Mouse (Mus musculus): Measurements from ENCODE around the gene Epha6.

Epha6 gene

DNA sequence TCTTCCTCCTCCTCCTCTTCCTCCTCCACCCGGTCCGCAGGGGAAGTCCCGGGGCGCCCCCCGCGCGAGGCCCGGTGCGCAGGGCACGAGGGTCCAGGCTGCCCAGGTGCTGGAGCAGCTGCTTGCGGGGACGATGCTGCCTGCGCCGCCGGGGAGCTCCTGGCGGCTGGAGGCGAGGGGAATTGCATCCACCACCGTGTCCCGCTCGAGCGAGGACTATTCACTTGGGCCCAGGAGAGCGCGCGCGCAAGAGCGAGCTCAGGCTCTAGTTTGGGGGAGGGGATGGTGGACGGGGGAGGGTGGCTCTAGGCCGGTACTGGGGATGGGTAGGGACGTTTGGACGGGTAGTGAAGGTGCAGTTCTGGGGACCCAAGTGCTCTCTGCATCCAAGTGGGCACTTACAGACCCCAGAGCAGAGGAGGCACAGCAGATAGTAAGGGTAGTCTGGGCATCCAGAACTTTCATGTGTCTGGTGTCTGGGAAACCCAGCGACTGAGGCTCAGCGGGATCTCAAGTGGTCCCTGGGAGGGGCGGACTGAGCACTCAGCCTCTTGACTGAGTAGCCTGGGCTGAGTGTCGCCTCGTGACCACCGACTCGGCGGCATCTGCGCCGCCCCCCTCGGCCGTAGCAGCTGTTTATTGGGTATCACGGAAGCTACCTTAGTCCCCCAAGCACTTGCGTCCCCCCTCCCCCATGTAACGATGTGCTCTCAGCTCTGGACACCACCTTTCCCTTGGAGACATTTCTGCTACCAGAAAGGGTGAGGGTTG is at the start of gene Epha6:
Gene Epha6, minus strand, starts transcription at position 471 of the 771 bp plus-strand sequence.
- peak in 1 of 2 experiments; percentile 54 for DNase-seq (ENCODE audit: low spot score in 2 of 2)

DNA sequence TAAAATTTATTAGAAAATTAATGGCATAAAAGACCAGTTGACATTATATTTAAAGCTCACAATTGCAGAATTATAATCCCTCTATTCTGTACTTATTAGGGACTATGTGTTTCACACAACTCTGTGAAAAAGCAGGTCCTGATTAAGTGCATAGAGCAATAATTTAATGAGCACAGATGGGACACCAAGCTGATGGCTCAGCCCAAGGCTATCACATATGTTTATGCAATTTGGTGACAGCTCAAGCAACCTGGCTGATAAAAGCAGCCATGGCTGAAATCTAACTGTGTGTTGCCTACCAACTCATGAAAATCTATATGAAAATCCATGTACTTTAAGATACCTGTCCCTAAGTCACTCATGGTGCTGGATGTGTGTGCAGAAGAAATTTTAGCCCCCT is 46.4 kb upstream of the Epha6 start:
- no peak for DNase-seq (ENCODE audit: low spot score in 2 of 2)

DNA sequence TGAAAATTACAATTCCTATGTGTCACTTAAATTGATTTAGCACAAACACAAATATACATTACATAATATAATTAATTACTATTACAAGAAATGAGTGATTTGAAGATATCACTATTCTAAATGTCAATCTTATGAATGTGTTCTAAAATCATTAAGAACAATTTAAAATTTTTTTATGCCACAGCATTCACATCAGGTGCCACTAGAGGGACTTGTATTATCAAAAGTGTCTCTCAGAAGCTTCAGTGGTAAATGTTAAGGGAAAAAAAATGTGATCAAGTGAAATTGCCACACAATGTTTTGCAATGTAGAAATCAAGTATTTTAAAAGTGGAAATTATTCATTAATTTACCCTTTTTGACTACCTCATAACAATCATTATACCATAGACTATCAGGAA is 22.8 kb upstream of the Epha6 start:
- DNase-seq (ENCODE audit: low spot score in 2 of 2) = no peak

DNA sequence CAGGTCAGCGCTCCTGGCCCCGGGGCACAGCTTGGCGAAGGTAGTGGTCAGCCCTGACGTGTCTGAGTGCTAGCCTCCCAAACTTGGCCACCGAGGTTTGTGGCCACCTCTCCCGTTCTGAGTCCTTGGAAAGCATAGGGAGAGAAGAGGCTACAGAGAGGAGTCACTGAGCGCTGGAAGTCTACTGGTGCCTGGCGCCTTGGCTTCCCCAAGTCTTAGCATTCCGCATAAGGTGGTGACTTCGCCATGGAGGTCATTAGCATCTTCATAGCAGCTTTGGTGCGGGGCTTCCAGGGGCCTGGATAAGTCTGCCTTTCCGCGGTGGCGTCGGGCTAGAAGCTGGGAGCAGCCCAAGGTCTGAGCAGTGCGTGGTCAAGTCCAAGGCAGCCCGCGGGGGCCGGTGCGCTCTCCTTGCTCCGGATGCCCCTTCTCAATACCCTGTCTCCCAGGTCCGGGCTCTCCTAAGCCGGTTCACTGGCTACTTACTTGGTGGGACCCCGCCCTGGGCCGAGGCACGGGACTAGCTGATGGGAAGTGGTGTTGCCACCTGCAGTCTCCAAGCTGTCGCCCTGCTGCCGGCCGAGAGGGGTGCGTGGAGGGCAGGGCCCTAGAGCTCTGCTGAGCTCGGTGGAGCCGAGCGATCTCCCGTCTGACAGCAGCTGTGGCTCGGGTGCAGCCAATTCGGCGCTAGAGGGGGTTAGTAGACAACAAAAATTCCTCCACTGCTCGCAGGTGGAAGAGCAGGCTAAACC is 677 bp upstream of the Epha6 start:
- peak in 1 of 2 experiments; percentile 55 for DNase-seq (ENCODE audit: low spot score in 2 of 2)

DNA sequence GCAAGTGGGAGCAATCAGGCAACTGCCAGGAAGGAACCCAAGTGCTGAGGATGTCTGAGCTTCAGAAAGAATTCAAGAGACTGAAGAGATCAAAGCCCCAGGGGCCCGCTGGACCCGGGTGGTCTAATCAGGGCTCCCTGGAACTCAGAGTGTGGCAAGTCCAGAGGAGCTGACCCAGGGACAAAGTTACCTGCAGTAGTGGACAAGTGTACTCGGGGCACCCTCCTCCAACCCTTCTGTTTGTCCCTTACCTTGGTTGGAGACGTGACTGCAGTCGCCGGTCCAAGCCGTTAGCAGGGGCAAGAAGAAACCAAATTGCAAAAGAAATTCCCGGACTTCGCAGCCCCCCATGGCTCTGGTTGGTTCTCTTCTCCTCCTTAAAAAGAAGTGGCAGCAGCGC is 718 bp downstream of the Epha6 start:
- DNase-seq (ENCODE audit: low spot score in 2 of 2) = no peak

DNA sequence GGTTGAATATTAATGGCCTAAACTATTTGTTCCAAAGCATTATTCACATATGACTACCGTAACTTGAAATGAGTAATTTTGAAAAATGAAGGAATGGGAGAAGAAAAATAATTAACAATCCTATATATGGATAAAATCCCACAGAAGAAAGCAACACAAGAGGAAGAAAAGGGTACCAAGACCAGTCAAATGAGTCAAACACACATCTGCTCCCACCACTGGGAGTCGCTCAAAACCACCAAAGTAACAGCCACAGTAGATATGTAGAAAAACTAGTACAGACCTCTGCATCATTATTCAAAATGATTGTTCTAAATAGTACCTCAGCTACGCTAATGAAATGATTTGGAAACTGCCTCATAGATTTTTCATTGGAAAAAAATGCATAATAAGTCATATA is 20.0 kb downstream of the Epha6 start:
- no peak for DNase-seq (ENCODE audit: low spot score in 2 of 2)

DNA sequence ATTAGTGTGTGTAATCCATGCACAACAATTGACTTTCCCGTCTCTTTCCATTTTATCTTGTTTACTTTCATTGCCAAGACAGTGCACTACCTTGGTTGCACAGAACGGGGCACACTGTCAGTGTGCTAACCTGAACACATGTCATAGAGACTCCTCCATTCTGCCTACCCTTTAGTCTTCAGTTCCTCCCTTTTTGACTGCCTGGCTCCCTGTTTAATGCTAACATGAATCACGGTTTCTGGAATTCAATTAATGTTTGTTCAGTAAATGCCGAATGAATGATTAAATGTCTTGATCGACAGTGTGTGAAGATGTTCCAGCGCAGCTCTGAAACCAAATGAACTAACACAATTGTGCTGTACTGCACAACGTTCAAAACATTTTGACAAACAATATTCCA is 20.6 kb downstream of the Epha6 start:
- DNase-seq (ENCODE audit: low spot score in 2 of 2) = no peak

DNA sequence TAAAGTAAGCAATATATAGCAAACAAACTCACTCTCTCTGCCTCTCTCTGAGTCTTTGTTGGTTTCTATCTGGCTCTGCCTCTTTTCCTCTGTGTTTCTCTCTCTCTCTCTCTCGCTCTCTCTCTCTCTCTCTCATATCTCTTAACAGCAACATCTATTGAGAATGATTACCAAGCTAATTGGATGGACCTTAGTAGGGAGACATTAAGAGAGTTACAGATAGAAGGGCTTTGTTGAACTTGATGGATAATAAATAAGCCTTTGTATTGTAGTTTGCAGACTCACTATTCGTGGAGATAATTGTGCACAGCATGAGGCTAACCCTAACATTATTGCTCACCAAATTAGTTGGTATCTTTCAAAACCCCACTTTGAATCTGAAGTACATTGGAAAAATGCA is 34.8 kb downstream of the Epha6 start:
- DNase-seq (ENCODE audit: low spot score in 2 of 2) = no peak

DNA sequence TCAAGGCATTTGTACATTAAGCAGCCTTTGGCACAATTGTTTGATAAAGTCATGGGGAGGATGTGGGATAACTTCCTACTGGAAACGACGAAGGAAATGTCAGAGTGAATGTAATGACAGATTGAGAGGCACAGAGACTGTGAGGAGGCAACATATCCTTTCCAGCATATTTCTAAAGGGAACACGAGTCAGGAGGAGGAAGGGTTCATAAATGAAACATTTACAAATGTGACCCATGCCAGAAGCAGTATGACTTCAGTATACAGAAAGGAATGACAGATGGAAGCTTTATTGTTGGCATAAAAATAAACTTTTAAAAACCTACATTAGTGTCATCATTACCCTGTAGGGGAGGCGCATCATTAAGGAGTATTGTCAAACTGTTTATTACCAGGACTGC is 60.9 kb downstream of the Epha6 start:
- no peak for DNase-seq (ENCODE audit: low spot score in 2 of 2)

DNA sequence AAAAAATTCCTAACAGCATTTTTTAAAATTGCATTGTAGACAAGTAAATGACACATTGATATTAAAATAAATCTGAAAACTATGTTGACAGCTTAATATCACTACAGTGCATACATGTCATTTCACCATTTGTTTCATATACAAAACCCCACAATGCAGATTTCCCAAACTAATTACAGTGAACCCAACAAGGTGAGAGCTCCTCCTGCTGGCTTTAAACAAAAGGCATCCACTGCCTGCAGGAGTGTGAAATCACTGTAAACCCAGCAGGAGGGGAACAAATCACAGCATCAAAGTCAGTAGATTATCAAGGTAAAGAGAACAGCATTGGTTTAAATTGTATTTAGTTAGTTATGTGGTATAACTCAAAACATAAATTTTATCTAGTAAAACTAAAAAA is 67.1 kb downstream of the Epha6 start:
- DNase-seq (ENCODE audit: low spot score in 2 of 2) = no peak

DNA sequence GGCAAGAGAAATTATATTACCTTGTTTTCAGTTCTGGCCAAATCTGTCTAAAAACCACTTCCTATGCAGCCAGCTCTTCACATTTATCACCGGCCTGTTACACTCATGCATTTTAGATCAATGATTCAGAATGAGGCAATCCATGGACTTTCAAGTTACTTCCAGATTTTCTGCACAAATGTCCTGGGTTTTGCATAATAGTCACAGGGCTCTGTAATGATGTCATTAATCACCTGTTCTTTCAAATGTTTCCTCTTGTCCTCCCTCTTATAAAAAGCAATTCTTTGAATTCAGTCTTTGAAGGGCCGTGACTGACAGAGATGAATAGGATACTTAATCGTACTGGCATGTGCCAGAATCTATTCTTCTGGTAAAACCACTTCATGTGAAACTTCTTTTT is 95.6 kb downstream of the Epha6 start:
- no peak for DNase-seq (ENCODE audit: low spot score in 2 of 2)

DNA sequence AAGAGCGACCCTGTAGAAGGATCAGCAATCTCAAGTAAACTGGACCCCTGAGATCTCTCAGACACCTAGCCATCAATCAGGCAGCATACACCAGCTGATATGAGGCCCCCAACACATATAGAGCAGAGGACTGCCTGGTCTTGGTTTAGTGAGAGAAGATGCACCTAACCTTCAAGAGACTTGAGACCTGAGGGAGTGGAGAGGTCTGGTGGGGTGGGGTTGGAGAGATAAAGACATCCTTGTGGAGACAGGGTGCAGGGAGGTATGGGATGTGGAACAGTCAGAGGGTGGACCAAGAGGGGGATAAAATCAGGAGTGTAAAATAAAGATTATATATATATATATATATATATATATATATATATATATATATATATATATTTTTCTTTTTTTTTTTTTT is 105.8 kb downstream of the Epha6 start:
- DNase-seq (ENCODE audit: low spot score in 2 of 2) = no peak

DNA sequence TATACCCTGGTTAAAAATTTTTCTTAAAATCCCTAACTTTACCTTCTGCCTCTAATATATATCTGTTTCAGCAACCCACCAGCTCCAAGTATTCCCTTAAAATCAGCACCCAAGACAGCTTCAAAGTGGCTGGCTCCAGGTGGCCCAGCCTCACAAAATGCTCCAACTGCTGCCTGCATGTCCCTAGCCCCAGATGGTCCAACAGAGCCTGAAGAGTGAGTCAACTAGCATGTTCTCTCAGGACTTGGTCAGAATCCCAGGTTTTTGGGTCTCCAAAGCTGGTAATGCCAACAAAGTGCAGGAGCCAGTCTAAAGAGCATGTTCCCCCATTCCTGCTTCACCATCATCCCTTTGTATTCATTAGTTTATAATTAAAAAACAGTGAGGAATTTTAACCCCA is 129.6 kb downstream of the Epha6 start:
- no peak for DNase-seq (ENCODE audit: low spot score in 2 of 2)

DNA sequence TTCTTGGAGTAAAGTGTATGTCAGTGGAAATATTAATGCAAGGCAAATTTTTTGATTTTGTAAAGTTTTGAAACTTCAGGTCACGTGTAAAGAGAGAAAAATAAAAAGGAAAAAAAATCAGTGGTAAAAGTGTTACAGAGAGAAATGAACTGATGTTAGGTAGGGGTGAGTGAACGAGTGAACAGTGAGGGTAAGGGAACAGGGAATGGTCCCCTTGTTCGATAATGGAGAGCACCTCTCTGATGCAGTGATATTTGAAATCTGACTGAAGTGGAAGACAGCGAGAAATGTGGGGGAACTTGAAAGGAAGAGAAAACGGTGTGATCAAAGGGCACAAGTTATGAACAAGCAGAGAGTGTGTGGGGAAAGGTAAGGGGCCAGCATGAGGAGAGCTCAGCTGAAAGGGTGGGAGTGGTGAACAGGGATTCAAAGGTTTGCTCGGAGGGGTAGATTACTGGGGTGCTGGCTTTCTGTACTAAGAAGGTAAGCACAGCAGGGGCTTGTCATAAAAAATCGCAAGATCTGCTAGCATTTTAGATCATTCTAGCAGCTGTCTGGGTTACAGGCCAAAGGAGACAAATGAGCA is 137.0 kb downstream of the Epha6 start:
- no peak for DNase-seq (ENCODE audit: low spot score in 2 of 2)

DNA sequence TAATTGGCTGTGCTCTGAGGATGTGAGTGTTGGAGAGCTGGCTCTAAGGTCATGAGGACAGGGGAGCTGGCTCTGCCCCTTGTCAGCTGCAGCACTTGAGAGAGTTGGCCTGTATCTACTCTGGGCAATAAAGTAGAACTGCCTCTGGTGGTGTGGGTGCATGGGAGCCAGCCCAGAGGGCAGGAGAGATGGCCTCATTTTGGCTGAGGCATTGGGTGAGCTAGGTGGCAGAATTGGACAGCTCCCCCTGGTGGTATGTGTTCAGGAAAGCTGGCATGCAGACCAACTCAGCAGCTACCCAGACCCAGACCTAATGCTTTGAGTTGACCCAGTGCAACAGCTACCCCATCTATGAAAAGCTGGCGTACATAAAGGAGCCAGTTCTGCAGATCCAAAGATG is 170.0 kb downstream of the Epha6 start:
- DNase-seq (ENCODE audit: low spot score in 2 of 2) = no peak

DNA sequence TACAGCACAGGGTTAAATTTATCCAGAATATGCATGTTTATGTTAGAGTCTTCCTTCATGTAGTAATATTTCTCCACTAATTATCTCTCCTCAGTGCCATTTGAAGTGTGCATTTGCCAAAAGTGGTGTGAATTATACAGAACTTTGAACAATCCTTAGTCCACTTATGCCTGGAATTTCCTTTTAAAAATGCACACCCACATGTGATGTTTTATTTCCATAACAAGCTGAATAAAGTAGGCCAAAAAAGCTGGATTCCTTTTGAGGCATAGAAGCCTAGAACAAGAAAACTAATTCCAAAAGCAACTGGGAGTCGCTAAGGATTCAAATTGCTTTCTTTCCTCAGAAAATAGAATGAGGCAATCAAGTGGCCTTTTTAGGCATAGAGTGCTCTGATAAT is 171.1 kb downstream of the Epha6 start:
- DNase-seq (ENCODE audit: low spot score in 2 of 2) = no peak

DNA sequence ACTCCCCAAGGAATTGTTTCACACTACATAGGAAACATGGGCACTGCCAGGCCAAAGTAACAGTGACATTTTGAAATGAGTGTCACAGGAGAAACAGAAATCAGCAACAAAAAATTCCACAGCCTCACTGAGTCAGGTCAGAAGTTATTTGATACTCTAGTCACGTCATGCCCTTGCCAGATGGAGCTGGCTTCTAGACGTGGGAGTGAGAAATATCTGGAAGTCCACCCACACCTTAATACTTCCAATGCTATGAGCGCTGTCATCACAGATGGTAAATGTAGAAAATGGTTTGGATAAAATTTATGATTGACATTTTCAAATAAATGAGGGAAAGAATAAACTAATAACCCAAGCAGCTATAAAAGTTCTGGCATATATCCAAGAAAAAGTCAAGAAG is 210.0 kb downstream of the Epha6 start:
- DNase-seq (ENCODE audit: low spot score in 2 of 2) = no peak

DNA sequence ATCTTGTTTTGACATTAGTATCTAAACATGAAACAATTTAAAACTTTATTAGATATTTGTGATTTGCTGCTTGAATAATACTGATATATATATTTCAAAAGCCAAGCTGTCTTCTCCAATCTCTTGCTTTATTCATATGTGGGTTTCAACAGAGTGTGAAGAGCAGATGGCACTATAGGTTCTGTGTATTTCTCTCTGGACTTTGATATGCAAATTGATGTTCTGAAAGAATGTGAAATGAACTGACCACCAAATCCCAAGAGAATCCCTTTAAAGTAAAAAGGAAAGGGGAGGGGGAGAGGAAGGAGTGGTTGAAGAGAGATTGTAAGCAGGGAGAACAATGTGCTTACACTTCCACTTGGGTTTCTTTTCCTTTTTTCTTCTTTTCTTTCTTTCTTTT is 212.4 kb downstream of the Epha6 start:
- no peak for DNase-seq (ENCODE audit: low spot score in 2 of 2)

DNA sequence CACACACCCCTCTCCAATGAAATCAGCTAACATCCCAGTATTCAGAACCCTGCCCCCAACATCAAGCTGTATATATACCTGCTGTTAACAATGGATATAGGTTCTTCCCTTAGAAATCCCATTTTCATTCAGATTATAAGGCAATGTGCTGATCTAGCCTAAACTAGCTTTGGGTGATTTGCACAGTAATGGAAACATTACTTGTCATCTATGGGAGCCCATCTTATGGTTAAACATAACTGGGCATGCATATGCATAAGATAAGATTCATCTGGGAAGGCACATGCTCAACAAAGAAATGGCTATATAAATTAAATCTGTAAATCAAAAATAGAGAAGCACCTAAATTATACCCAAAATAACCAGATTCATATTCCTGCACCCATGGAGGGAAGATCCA is 230.2 kb downstream of the Epha6 start:
- DNase-seq (ENCODE audit: low spot score in 2 of 2) = no peak

DNA sequence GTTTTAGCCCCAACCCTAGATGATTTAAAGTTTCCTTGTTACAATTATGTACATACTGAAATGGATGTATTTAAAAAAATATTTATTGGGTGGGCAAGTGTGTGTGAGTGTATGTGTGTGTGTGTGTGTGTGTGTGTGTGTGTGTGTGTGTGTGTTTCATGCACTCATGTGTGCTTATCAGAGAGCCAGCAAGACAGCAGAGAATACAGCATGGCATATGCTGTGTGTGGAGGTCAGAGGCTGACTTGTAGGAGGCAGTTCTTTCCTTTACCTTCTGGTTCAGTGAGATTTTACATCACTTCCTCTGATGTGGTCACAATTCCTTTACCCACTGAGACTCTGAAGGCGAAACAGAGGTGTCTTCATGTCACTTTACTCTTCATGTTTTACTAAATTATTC is 321.4 kb downstream of the Epha6 start:
- no peak for DNase-seq (ENCODE audit: low spot score in 2 of 2)

DNA sequence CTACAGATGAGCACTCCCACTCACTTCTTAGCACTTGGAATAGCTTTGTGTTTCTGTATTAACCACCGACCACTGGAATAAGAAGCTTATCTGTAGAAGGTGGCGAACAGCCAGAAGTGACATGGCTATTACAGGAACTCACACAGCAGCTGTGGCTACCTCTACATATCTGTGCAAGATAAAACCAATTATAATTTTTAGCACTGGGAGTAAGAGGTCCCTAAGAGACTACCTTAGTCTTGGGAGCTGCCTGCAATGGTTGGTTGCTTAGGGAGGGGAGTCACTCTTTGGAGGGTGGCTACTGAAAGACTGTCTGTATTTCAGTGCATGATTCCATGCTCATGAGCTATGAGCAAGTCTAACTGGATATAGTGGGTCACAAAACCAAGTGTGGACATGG is 331.2 kb downstream of the Epha6 start:
- no peak for DNase-seq (ENCODE audit: low spot score in 2 of 2)

DNA sequence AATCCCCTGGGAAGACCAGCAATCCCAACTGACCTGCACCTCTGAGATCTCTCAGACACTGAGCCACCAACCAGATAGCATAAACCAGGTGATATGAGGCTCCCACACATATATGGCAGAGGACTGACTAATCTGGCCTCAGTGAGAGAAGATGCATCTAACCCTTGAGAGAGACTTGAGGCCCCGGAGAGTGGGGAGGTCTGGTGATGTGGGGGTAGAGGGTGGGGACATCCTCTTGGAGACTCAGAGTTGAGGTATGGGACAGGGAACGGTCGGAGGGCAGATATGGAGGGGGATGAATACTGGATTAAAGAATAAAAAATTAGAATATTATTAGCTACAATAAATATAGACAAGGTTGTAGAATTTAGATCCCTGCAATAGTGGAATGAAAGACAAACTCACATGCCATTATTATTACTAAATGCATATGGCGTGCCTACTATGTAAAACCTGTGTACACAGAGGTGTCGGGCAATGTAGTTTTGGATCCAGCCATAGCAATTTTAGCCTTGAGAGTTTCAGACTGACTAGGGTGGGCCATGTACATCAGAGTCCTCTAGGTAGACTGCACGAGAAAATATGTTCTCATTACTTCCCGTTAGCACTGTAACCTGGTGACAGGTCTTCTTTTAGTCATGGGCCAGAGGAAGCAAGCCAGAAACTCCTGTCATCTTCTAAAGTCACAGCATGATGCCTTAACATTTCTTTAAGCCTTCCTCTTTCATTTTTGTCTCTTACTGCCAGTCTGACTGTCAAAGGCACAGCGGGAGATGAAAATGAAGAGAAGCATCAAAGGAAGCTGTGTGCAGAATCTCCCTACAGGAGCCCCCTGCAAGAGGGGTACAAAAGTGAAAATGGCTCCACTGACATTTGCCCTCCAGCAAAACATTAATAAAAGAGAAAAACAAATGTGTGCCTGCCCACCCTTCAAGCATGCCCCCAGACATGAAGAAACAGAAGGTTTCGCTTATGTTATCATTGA is 338.7 kb downstream of the Epha6 start:
- DNase-seq (ENCODE audit: low spot score in 2 of 2) = no peak

Data from spleen, postnatal 4 days (tissue).